Mouse (Mus musculus) lung, postnatal 25 days (tissue): ENCODE measurements at regions not wholly inside any gene's neighbourhood (a gene's known extent, or its start where the extent isn't known, plus 50 kb on each side); places are given as distances from the start of the nearest gene placed in this dataset.
"Not testable (repeated sequence)": the region's sequence is repeated elsewhere in the genome, so short reads cannot be mapped to it uniquely, and the experiment has no call there.

Experiments used
- DNase-seq: peaks from one replicate; pipeline ENCODE4 v3.0.0; 2022; ENCODE audit warnings: low spot score

- no peak for DNase-seq
Measured at GRCm38 (mm10) chr3:57963965-57964364, 116.1 kb upstream of the Pfn2 start.

- DNase-seq, result not testable (repeated sequence)
Measured at GRCm38 (mm10) chr3:57970614-57971013, 122.7 kb upstream of the Pfn2 start.

- DNase-seq, result no peak
Measured at GRCm38 (mm10) chr3:57972469-57973245, 124.8 kb upstream of the Pfn2 start.

- DNase-seq, result no peak
Measured at GRCm38 (mm10) chr3:57973546-57973945, 125.7 kb upstream of the Pfn2 start.

- no peak for DNase-seq
Measured at GRCm38 (mm10) chr3:57975379-57975778, 127.5 kb upstream of the Pfn2 start.

- DNase-seq, result no peak
Measured at GRCm38 (mm10) chr3:57976640-57977229, 128.9 kb upstream of the Pfn2 start.

- no peak for DNase-seq
Measured at GRCm38 (mm10) chr3:57988175-57988574, 140.3 kb upstream of the Pfn2 start.

GRCm38 (mm10) chr3:57990738-57991137 is 142.9 kb upstream of the Pfn2 start:
- DNase-seq, result no peak

GRCm38 (mm10) chr3:57998121-57999102 is 150.5 kb upstream of the Pfn2 start:
- DNase-seq, result no peak

- no peak for DNase-seq
Measured at GRCm38 (mm10) chr3:58002792-58003574, 155.1 kb upstream of the Pfn2 start.

GRCm38 (mm10) chr3:58024750-58025392 is 177.0 kb upstream of the Pfn2 start:
- no peak for DNase-seq

- no peak for DNase-seq
Measured at GRCm38 (mm10) chr3:58049618-58050017, 201.7 kb upstream of the Pfn2 start.

- no peak for DNase-seq
Measured at GRCm38 (mm10) chr3:58054726-58055125, 206.8 kb upstream of the Pfn2 start.

GRCm38 (mm10) chr3:58055181-58055580 is 207.3 kb upstream of the Pfn2 start:
- DNase-seq, result no peak

GRCm38 (mm10) chr3:58056191-58057063 is 208.5 kb upstream of the Pfn2 start:
- DNase-seq, result peak; percentile 21

- DNase-seq, result no peak
Measured at GRCm38 (mm10) chr3:58057064-58057396, 209.2 kb upstream of the Pfn2 start.

GRCm38 (mm10) chr3:58058134-58058533 is 210.3 kb upstream of the Pfn2 start:
- DNase-seq, result no peak

- no peak for DNase-seq
Measured at GRCm38 (mm10) chr3:58063852-58064549, 216.1 kb upstream of the Pfn2 start.

- no peak for DNase-seq
Measured at GRCm38 (mm10) chr3:58071574-58071973, 223.7 kb upstream of the Pfn2 start.
